Mouse (Mus musculus): ENCODE results near the gene Cracr2a.

DNA sequence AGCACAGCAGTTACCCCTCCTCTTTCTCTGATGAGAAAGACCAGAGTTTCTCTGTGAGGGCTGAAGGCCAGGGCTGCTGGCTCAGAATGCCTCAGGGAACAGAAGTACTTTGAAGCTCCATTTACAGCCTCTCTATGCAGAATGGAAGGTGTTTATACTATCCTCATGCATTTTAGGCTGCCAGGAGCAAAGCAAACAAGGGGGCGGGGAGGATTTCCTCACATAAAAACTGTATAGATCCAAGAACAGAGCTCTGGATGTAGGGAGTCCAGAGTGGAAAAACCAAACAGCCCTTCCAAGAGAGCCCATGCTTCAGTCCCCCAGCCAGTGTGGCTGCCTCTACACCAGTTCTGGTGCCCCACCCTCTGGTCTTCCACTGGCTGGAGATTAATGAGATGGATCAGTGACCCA lies 147.1 kb downstream of the Cracr2a start:
- no peak for TF ChIP-seq CTCF (IDR thresholded peaks at IDR 0.05; ENCODE audit: extremely low read depth, insufficient read depth, insufficient read length, insufficient replicate concordance)
- TF ChIP-seq POLR2A (IDR thresholded peaks at IDR 0.05; ENCODE audit: low read depth, low read length): no peak
